Mouse (Mus musculus) T-helper 17 cell (primary cell): ENCODE data around the gene Wdr81.
"Not testable (repeated sequence)": the region's sequence is repeated elsewhere in the genome, so short reads cannot be mapped to it uniquely, and the experiment has no call there.

Source experiments
- in situ Hi-C, 2 experiments: fragments of 300-600 bp; cut with MboI, MseI; formaldehyde crosslinking; loops; 1 replicate in 1 of 2; 2 replicates in 1 of 2; pipeline ENCODE4 v1.15.1; 2025; ENCODE audit warnings: high pct_unique_total_duplicates in 2 of 2

Gene Wdr81

DNA sequence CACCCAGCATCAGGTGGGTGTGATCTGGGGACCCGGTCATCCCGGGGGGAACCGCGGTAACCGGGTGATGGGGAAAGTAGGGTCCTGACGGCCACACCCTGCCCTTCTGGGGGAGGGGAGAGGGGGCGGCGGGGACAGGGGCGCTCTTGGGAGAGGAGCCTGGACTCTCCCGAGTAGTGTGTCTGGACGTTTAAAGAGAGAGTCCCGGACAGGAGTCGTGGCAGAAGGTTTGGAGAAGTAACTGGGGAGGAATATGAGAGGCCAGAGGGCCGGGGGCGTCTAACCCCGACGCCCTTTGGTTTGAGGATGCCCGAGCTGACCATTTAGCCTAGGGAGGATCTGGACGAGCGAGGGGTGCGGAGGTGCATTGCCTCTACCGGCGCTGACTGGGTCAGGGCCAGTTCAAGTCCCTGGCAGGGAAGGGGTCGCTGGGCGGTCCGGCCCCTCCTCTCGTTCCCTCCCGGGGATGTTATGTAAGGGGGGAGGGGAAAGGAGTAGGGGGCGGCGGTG is 7.3 kb upstream of the Wdr81 start:
- in situ Hi-C loops = loop anchor here in 1 of 2 experiments (10.0 kb wide), 1 partner anchor 627 kb away; the partner anchor contains the start of gene Mnt

DNA sequence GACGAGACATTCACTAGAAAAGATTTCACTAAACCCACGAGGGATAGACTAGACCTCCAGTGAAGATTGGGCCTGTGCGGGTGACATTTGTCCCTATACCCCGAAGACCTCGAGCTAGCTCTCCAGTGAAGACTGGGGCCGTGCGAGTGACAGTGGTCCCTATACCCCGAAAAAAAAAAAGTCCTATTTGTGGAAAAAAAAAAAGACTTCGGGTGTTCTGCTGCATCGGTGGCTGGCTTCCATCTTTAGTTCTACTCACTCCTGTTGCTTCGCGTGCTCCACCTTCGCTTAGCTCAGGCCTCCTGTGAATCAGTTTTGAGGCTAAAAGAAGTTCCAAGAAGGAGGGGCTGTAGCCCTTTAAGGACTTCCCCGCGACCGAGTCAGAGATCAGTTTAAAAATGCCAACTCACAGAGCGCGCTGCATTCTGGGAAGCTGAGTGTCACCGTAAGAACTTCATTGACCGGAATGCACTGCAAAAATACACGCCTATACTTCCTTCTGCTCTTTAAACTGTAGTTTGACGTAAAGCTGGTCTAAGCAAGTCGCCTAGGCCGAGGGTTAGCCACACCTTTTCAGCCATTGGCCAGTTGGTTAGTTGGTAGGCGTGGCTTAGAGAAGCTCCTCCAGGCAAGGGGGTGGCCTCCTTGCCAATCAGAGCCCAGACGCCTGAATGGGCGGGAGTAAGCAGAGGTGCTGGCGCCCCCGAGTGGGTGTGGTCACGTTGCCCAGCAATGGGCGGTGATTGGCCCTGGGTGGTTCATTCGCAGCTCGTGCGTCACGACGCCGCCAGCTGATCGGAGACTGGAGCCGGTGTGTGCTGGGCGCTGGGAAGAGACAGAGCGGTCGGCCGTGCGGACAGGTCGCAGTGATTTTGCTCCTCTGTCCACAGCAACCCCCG is 6.6 kb upstream of the Wdr81 start, which contains the start of gene Tlcd2:
Tlcd2 (plus strand) TSS at position 872 of the 899 bp plus-strand sequence.
- in situ Hi-C loops = loop anchor here in 1 of 2 experiments (10.0 kb wide), 1 partner anchor 626 kb away; the partner anchor contains the start of gene Mnt

- in situ Hi-C loops = loop anchor here in 1 of 2 experiments (10.0 kb wide), 1 partner anchor 625 kb away; the partner anchor contains the start of gene Mnt
Observed at GRCm38 (mm10) chr11:75460103-75460843, 5.8 kb upstream of the Wdr81 start.

DNA sequence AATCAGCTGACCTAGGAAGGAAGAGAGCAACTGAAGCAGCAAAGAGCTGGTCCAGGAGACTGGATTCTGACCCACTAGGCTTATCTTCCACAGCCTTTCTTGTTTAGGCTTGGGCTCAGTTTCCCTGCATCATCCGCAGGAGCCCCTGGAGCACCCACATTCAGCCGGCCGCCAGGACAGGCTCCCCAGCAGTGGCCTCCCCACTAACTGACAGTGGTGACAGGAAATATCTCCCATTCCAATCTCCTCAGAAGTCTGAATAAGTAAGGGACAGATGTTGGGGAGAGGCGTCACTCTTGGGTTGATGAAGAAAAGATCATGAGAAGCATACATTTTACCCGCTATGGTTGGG is 5.2 kb upstream of the Wdr81 start:
- in situ Hi-C loops = loop anchor here in 1 of 2 experiments (10.0 kb wide), 1 partner anchor 625 kb away; the partner anchor contains the start of gene Mnt

GRCm38 (mm10) chr11:75459141-75459711 is 4.7 kb upstream of the Wdr81 start:
- in situ Hi-C loops = no loop called here

- in situ Hi-C loops = no loop called here
Observed at GRCm38 (mm10) chr11:75458628-75459041, 4.1 kb upstream of the Wdr81 start.

GRCm38 (mm10) chr11:75458169-75458568 is 3.7 kb upstream of the Wdr81 start:
- in situ Hi-C loops = no loop called here

DNA sequence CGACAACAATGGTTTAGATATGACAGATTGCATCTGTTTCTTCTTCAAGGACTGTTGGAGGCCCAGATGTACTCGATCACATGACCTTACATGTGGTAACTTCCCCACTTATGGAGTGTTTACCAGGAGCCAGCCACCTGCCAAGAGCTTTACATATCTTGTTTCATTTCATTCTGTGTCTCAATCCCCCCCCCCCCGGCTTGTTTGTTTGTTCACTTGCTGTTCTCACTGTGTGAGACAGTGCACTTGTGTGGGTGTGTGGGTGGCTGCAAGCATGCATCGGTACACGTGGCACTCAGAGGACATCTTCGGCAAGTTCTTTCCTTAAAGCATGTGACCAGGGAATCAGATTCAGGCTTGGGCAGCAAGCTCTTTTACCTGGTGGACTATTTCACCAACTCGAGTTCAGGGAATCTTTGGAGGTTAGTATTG is 1.9 kb upstream of the Wdr81 start:
- in situ Hi-C loops = no loop called here

- in situ Hi-C loops = not testable (repeated sequence)
Observed at GRCm38 (mm10) chr11:75455971-75456370, 1.5 kb upstream of the Wdr81 start.

DNA sequence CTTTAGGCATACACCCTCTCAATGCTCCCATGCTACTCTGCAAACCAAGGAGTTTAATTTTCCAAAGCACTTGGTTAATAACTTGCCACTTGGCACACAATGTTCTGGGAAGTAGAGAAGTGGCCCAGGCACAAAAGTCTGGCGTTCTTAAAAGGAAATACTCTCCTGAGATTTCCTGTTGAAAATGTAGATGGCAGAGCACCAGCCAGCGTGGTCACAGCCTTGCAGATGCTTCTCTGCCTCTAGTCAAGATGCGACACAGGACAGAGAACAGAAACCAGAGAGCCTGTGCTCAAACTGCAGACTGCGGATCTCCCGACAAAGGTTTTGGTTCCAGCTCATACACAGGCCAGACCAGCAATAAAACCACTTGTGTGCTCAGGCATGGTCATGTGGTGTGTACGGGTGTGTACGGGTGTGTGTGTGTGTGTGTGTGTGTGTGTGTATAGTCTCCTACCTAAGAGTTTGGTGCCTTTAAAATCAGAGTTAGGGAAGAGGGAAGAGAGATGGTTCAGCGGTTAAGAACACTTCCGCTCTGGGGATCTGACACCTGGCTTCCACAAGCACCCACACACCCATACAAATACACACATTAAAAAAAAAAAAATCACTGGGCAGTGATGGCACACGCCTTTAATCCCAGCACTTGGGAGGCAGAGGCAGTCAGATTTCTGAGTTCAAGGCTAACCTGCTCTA is 672 bp upstream of the Wdr81 start:
- in situ Hi-C loops = no loop called here

- in situ Hi-C loops = no loop called here
Observed at GRCm38 (mm10) chr11:75452812-75453557, 1.5 kb downstream of the Wdr81 start.

- in situ Hi-C loops = no loop called here
Observed at GRCm38 (mm10) chr11:75452081-75452480, 2.4 kb downstream of the Wdr81 start.

GRCm38 (mm10) chr11:75450936-75451335 is 3.6 kb downstream of the Wdr81 start:
- in situ Hi-C loops = no loop called here

GRCm38 (mm10) chr11:75450304-75450908 is 4.1 kb downstream of the Wdr81 start:
- in situ Hi-C loops = no loop called here

DNA sequence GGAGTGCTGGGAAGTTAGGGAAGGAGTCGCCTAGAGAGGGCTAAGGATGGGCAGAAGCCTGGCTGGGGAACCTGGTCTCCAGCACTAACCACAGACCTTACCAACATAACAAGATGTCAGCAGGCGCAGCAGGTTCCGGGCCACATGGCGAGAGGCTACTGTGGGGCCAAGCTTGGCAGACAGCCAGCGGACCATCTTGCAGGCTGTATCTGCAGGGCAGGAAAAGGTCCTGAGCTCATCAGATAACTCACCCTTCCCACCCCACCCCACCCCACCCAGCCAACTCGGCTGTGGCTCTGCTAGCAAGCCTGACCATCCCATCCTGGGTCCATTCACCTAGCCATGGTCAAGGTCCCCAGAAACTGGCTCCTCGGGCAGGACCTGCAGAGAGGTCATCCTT is 4.8 kb downstream of the Wdr81 start:
- in situ Hi-C loops = no loop called here

- in situ Hi-C loops = no loop called here
Observed at GRCm38 (mm10) chr11:75448575-75448974, 5.9 kb downstream of the Wdr81 start.

DNA sequence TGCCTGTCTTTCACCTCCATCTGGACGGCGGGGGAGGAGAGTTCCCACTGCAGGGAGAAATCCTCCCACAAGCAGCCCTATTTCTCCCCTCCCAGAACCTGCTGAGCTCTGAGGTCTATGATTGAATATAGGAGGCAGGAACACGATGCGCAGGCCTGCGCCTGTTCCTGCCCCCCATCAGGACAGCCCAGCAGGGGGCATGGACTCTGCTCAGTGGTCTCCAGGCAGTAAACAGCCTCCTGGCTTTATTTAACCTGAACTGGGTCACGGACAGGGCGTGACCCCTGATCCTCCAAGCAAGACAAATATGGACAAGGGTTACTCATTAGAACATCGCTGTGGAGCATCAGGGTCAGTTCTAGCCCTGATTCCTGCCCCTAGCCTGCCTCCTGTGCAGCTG is 10.8 kb downstream of the Wdr81 start:
- in situ Hi-C loops = no loop called here

- in situ Hi-C loops = no loop called here
Observed at GRCm38 (mm10) chr11:75441601-75442000, 12.9 kb downstream of the Wdr81 start.

- in situ Hi-C loops = no loop called here
Observed at GRCm38 (mm10) chr11:75441034-75441433, 13.5 kb downstream of the Wdr81 start.

GRCm38 (mm10) chr11:75439951-75440350 is 14.6 kb downstream of the Wdr81 start:
- in situ Hi-C loops = loop anchor here in 1 of 2 experiments (10.0 kb wide), 1 partner anchor 905 kb away; no protein-coding TSS in a partner anchor
